Mouse (Mus musculus): ENCODE data around the gene Tdrd5. TPM values are rescaled to one million over a fixed set of nuclear protein-coding genes. Genes with fewer than 3 reads are reported as not detected.
A peak's percentile ranks its signal among the peaks of the same experiment; 100 is the strongest.

The Tdrd5 gene
- 1.1 and 2.7 TPM in 2 replicates for polyA plus RNA-seq (2014; fragmentation: Nextera tagmentation; extraction: Ambion mirVana)

- no peaks in the 10 kb centered on the region for H3K9me3 ChIP-seq (ENCODE audit: control insufficient read depth, low read length)
- no peaks in the 10 kb centered on the region for H3K4me1 ChIP-seq (ENCODE audit: control insufficient read depth, insufficient read depth, low read length)
- WGBS = under 1% methylated on average over 77 of the region's 85 CpGs
- peak within 1 kb of the TSS; percentile 49 for H3K9ac ChIP-seq (replicated peaks; ENCODE audit: low read depth, low read length)
- peak; percentile 93 for ATAC-seq (ENCODE audit: low read depth)
- H3K4me2 ChIP-seq (ENCODE audit: low read depth, low read length) = peak within 1 kb of the TSS; percentile 96
- no peaks in the 10 kb centered on the region for H3K36me3 ChIP-seq (ENCODE audit: control insufficient read depth, insufficient read depth, low read length)
- H3K27ac ChIP-seq (ENCODE audit: low read depth, low read length) = no peak within 1 kb of the TSS
- peaks cover 15% of the 10 kb centered on the region for H3K27me3 ChIP-seq (ENCODE audit: control insufficient read depth, insufficient read depth, low read length)
- H3K4me3 ChIP-seq (ENCODE audit: low read depth, low read length) = peak within 1 kb of the TSS; percentile 60
Measured at GRCm38 (mm10) chr1:156302911-156303749, at the start of gene Tdrd5. Tdrd5 (minus strand) TSS chr1:156303664.

GRCm38 (mm10) chr1:156352466-156352865 lies 49.0 kb upstream of the Tdrd5 start:
- ATAC-seq (ENCODE audit: low read depth) = no peak
- Histone ChIP-seq H3K27me3 (ENCODE audit: control insufficient read depth, insufficient read depth, low read length) (no peaks in the 10 kb centered on the region), H3K9ac (replicated peaks; ENCODE audit: low read depth, low read length) (no peak overlapping the region), H3K4me2 (ENCODE audit: low read depth, low read length) (no peak overlapping the region), H3K4me3 (ENCODE audit: low read depth, low read length) (no peak overlapping the region), H3K9me3 (ENCODE audit: control insufficient read depth, low read length) (no peaks in the 10 kb centered on the region), H3K4me1 (ENCODE audit: control insufficient read depth, insufficient read depth, low read length) (no peaks in the 10 kb centered on the region), H3K27ac (ENCODE audit: low read depth, low read length) (no peak overlapping the region), H3K36me3 (ENCODE audit: control insufficient read depth, insufficient read depth, low read length) (no peaks in the 10 kb centered on the region)
- WGBS = 90% methylated on average over 2 of the region's 2 CpGs

- no peaks in the 10 kb centered on the region for H3K4me1 ChIP-seq (ENCODE audit: control insufficient read depth, insufficient read depth, low read length)
- no peaks in the 10 kb centered on the region for H3K36me3 ChIP-seq (ENCODE audit: control insufficient read depth, insufficient read depth, low read length)
- H3K9ac ChIP-seq (replicated peaks; ENCODE audit: low read depth, low read length) = no peak overlapping the region
- H3K9me3 ChIP-seq (ENCODE audit: control insufficient read depth, low read length) = no peaks in the 10 kb centered on the region
- H3K27me3 ChIP-seq (ENCODE audit: control insufficient read depth, insufficient read depth, low read length) = no peaks in the 10 kb centered on the region
- H3K27ac ChIP-seq (ENCODE audit: low read depth, low read length) = no peak overlapping the region
- no peak for ATAC-seq (ENCODE audit: low read depth)
- H3K4me3 ChIP-seq (ENCODE audit: low read depth, low read length) = no peak overlapping the region
- 87% methylated on average over 4 of the region's 4 CpGs for WGBS
- no peak overlapping the region for H3K4me2 ChIP-seq (ENCODE audit: low read depth, low read length)
Measured at GRCm38 (mm10) chr1:156350441-156350840, 47.0 kb upstream of the Tdrd5 start.

- H3K27ac ChIP-seq (ENCODE audit: low read depth, low read length) = no peak overlapping the region
- H3K4me2 ChIP-seq (ENCODE audit: low read depth, low read length) = no peak overlapping the region
- no peaks in the 10 kb centered on the region for H3K36me3 ChIP-seq (ENCODE audit: control insufficient read depth, insufficient read depth, low read length)
- H3K27me3 ChIP-seq (ENCODE audit: control insufficient read depth, insufficient read depth, low read length) = no peaks in the 10 kb centered on the region
- no peak overlapping the region for H3K4me3 ChIP-seq (ENCODE audit: low read depth, low read length)
- H3K9ac ChIP-seq (replicated peaks; ENCODE audit: low read depth, low read length) = no peak overlapping the region
- no peak for ATAC-seq (ENCODE audit: low read depth)
- H3K9me3 ChIP-seq (ENCODE audit: control insufficient read depth, low read length) = no peaks in the 10 kb centered on the region
- 77% methylated on average over 4 of the region's 4 CpGs for WGBS
- no peaks in the 10 kb centered on the region for H3K4me1 ChIP-seq (ENCODE audit: control insufficient read depth, insufficient read depth, low read length)
Measured at GRCm38 (mm10) chr1:156349031-156349430, 45.6 kb upstream of the Tdrd5 start.

- Histone ChIP-seq H3K4me1 (ENCODE audit: control insufficient read depth, insufficient read depth, low read length) (no peaks in the 10 kb centered on the region), H3K36me3 (ENCODE audit: control insufficient read depth, insufficient read depth, low read length) (no peaks in the 10 kb centered on the region), H3K9ac (replicated peaks; ENCODE audit: low read depth, low read length) (no peak overlapping the region), H3K27me3 (ENCODE audit: control insufficient read depth, insufficient read depth, low read length) (no peaks in the 10 kb centered on the region), H3K4me3 (ENCODE audit: low read depth, low read length) (no peak overlapping the region), H3K4me2 (ENCODE audit: low read depth, low read length) (no peak overlapping the region), H3K9me3 (ENCODE audit: control insufficient read depth, low read length) (no peaks in the 10 kb centered on the region), H3K27ac (ENCODE audit: low read depth, low read length) (no peak overlapping the region)
- no peak for ATAC-seq (ENCODE audit: low read depth)
- WGBS = 95% methylated on average over 4 of the region's 4 CpGs
Measured at GRCm38 (mm10) chr1:156345633-156346032, 42.2 kb upstream of the Tdrd5 start.

- Histone ChIP-seq H3K9ac (replicated peaks; ENCODE audit: low read depth, low read length) (no peak overlapping the region), H3K4me1 (ENCODE audit: control insufficient read depth, insufficient read depth, low read length) (no peaks in the 10 kb centered on the region), H3K9me3 (ENCODE audit: control insufficient read depth, low read length) (no peaks in the 10 kb centered on the region), H3K4me3 (ENCODE audit: low read depth, low read length) (no peak overlapping the region), H3K27ac (ENCODE audit: low read depth, low read length) (no peak overlapping the region), H3K36me3 (ENCODE audit: control insufficient read depth, insufficient read depth, low read length) (no peaks in the 10 kb centered on the region), H3K27me3 (ENCODE audit: control insufficient read depth, insufficient read depth, low read length) (no peaks in the 10 kb centered on the region), H3K4me2 (ENCODE audit: low read depth, low read length) (no peak overlapping the region)
- WGBS = 73% methylated on average over 4 of the region's 4 CpGs
- ATAC-seq (ENCODE audit: low read depth) = no peak
Measured at GRCm38 (mm10) chr1:156344433-156344832, 41.0 kb upstream of the Tdrd5 start.

GRCm38 (mm10) chr1:156340847-156341246 lies 37.4 kb upstream of the Tdrd5 start:
- 77% methylated on average over 4 of the region's 4 CpGs for WGBS
- ATAC-seq (ENCODE audit: low read depth) = no peak
- no peaks in the 10 kb centered on the region for H3K4me1 ChIP-seq (ENCODE audit: control insufficient read depth, insufficient read depth, low read length)
- no peak overlapping the region for H3K4me2 ChIP-seq (ENCODE audit: low read depth, low read length)
- no peak overlapping the region for H3K9ac ChIP-seq (replicated peaks; ENCODE audit: low read depth, low read length)
- H3K4me3 ChIP-seq (ENCODE audit: low read depth, low read length) = no peak overlapping the region
- no peaks in the 10 kb centered on the region for H3K27me3 ChIP-seq (ENCODE audit: control insufficient read depth, insufficient read depth, low read length)
- no peaks in the 10 kb centered on the region for H3K36me3 ChIP-seq (ENCODE audit: control insufficient read depth, insufficient read depth, low read length)
- no peak overlapping the region for H3K27ac ChIP-seq (ENCODE audit: low read depth, low read length)
- H3K9me3 ChIP-seq (ENCODE audit: control insufficient read depth, low read length) = no peaks in the 10 kb centered on the region

- H3K9me3 ChIP-seq (ENCODE audit: control insufficient read depth, low read length) = no peaks in the 10 kb centered on the region
- no peaks in the 10 kb centered on the region for H3K4me1 ChIP-seq (ENCODE audit: control insufficient read depth, insufficient read depth, low read length)
- H3K27ac ChIP-seq (ENCODE audit: low read depth, low read length) = no peak overlapping the region
- H3K27me3 ChIP-seq (ENCODE audit: control insufficient read depth, insufficient read depth, low read length) = no peaks in the 10 kb centered on the region
- no peak overlapping the region for H3K9ac ChIP-seq (replicated peaks; ENCODE audit: low read depth, low read length)
- H3K4me2 ChIP-seq (ENCODE audit: low read depth, low read length) = no peak overlapping the region
- no peaks in the 10 kb centered on the region for H3K36me3 ChIP-seq (ENCODE audit: control insufficient read depth, insufficient read depth, low read length)
- WGBS = 87% methylated on average over 9 of the region's 9 CpGs
- H3K4me3 ChIP-seq (ENCODE audit: low read depth, low read length) = no peak overlapping the region
- no peak for ATAC-seq (ENCODE audit: low read depth)
Measured at GRCm38 (mm10) chr1:156323126-156323525, 19.7 kb upstream of the Tdrd5 start.

- Histone ChIP-seq H3K4me3 (ENCODE audit: low read depth, low read length) (peak within 1 kb of the TSS; percentile 5; the same call in 1 of the 2 replicates), H3K36me3 (ENCODE audit: control insufficient read depth, insufficient read depth, low read length) (no peaks in the 10 kb centered on the region), H3K9ac (replicated peaks; ENCODE audit: low read depth, low read length) (no peak within 1 kb of the TSS), H3K9me3 (ENCODE audit: control insufficient read depth, low read length) (no peaks in the 10 kb centered on the region), H3K4me2 (ENCODE audit: low read depth, low read length) (peak within 1 kb of the TSS; percentile 29), H3K4me1 (ENCODE audit: control insufficient read depth, insufficient read depth, low read length) (no peaks in the 10 kb centered on the region), H3K27ac (ENCODE audit: low read depth, low read length) (no peak within 1 kb of the TSS), H3K27me3 (ENCODE audit: control insufficient read depth, insufficient read depth, low read length) (peaks cover 23% of the 10 kb centered on the region; the same call in 1 of the 2 replicates)
- ATAC-seq (ENCODE audit: low read depth) = no peak
- WGBS = 3% methylated on average over 29 of the region's 29 CpGs
Measured at GRCm38 (mm10) chr1:156310630-156311029, 7.2 kb upstream of the Tdrd5 start, which contains the start of gene Nphs2. Nphs2 (plus strand) TSS chr1:156310727.
